Mouse (Mus musculus): ENCODE results near the gene Asic4.

DNA sequence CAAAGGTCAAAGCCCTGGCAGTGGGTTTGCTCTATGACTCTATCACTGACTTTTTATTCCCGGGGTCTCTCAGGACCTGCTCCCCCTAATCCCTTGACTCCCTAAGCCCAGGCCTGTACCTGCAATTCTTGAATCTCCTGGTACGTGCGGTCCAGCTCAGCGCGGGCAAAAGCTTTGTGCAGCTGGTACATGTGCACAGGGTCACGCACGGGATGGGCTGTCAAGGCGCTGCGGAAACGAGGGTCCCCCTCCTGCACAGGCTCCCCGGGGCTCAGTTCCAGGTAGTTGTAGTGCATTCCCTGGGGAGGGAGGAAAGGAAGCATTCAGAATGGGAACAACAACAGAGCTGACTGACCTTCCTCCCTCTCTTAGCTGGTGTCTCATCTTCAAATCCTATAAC, 26.2 kb downstream of the Asic4 start:
- TF ChIP-seq MAZ (IDR thresholded peaks at IDR 0.05; ENCODE audit: low read depth, low read length) (no peak), CTCF (IDR thresholded peaks at IDR 0.05 in 2 of 3, conservative IDR thresholded peaks at IDR 0.05 in 1 of 3; ENCODE audit: control insufficient read depth in 1 of 3, insufficient read depth in 1 of 3, low read depth in 2 of 3, low read length in 3 of 3, poor library complexity in 1 of 3, severe bottlenecking in 1 of 3) (no peak), GATA1 (IDR thresholded peaks at IDR 0.05; ENCODE audit: low read depth, low read length) (no peak), KAT2A (conservative IDR thresholded peaks at IDR 0.05; ENCODE audit: low read depth, low read length) (no peak), MAX (IDR thresholded peaks at IDR 0.05; ENCODE audit: low read length) (no peak), ETS1 (IDR thresholded peaks at IDR 0.05; ENCODE audit: low read depth, low read length) (no peak), TBP (IDR thresholded peaks at IDR 0.05; ENCODE audit: low read depth, low read length) (no peak), POLR2A (IDR thresholded peaks at IDR 0.05; ENCODE audit: control insufficient read depth in 1 of 2, insufficient read depth in 1 of 2, low read depth in 1 of 2, low read length in 2 of 2, poor library complexity in 1 of 2) (no peak)

Data from MEL (cell line).